Mouse (Mus musculus) embryonic facial prominence, embryonic 15.5 days (tissue): ENCODE results near the gene Prr7. TPM values are rescaled to one million over a fixed set of nuclear protein-coding genes. Genes with fewer than 3 reads are reported as not detected.
"Not testable (repeated sequence)": the region's sequence is repeated elsewhere in the genome, so short reads cannot be mapped to it uniquely, and the experiment has no call there.

Experiments
- ATAC-seq: fragments of 200-750 bp; cut with Nextera tagmentation; 2 replicates; pipeline ENCODE4 v1.8.0; 2017; ENCODE audit warnings: low read depth, moderate TSS enrichment; ENCODE audit not compliant: insufficient number of reproducible peaks, low FRiP score, low TSS enrichment
- H3K27ac ChIP-seq: fragments of 300-500 bp; sonication (generic); replicated peaks from 2 replicates; pipeline ENCODE4 v1.5.1; 2015; ENCODE audit warnings: mild to moderate bottlenecking, inconsistent platforms
- H3K27me3 ChIP-seq: fragments of 300-500 bp; sonication (generic); 2 replicates; pipeline ENCODE4 v1.6.1; 2015; ENCODE audit warnings: inconsistent platforms
- H3K36me3 ChIP-seq: fragments of 300-500 bp; sonication (generic); 2 replicates; pipeline ENCODE4 v1.6.1; 2015; ENCODE audit warnings: mild to moderate bottlenecking, inconsistent platforms
- H3K4me1 ChIP-seq: fragments of 300-500 bp; sonication (generic); 2 replicates; pipeline ENCODE4 v1.6.1; 2015; ENCODE audit warnings: inconsistent platforms
- H3K4me2 ChIP-seq: fragments of 300-500 bp; sonication (generic); replicated peaks from 2 replicates; pipeline ENCODE4 v1.6.1; 2015; ENCODE audit warnings: mild to moderate bottlenecking, inconsistent platforms
- H3K4me3 ChIP-seq: fragments of 300-500 bp; sonication (generic); replicated peaks from 2 replicates; pipeline ENCODE4 v1.5.1; 2015; ENCODE audit warnings: mild to moderate bottlenecking, inconsistent platforms
- H3K9ac ChIP-seq: fragments of 300-500 bp; sonication (generic); 2 replicates; pipeline ENCODE4 v1.6.1; 2015; ENCODE audit warnings: inconsistent platforms
- H3K9me3 ChIP-seq: fragments of 300-500 bp; sonication (generic); replicated peaks from 2 replicates; pipeline ENCODE4 v1.6.1; 2016; ENCODE audit warnings: inconsistent platforms
- WGBS: fragments of 180-500 bp; shearing (Covaris S2); methylation state at CpG from one replicate; pipeline ENCODE4 v1.1.7; 2015; 5-methylcytosine and 5-hydroxymethylcytosine counted together
- polyA plus RNA-seq: library from polyadenylated mRNA; unstranded; fragments of >200 nt; fragmentation: Nextera tagmentation; extraction: Ambion mirVana; gene quantifications from 2 replicates; pipeline ENCODE4 v1.2.1, GENCODE M21; 2015

Gene Prr7
- polyA plus RNA-seq, 1 experiment from 2014 or later, result 1.5 TPM

GRCm38 (mm10) chr13:55431889-55432685 is 32.0 kb upstream of the Prr7 start:
- Histone ChIP-seq H3K27ac (no peak overlapping the region), H3K9ac (no peak overlapping the region), H3K27me3 (no peaks in the 10 kb centered on the region), H3K36me3 (no peaks in the 10 kb centered on the region), H3K4me2 (no peak overlapping the region), H3K9me3 (no peaks in the 10 kb centered on the region), H3K4me3 (no peak overlapping the region), H3K4me1 (no peaks in the 10 kb centered on the region)
- ATAC-seq, result no peak
- WGBS, result 66% methylated on average over 10 of the region's 10 CpGs

- H3K9me3 ChIP-seq, H3K36me3 ChIP-seq, H3K27me3 ChIP-seq, H3K9ac ChIP-seq, ATAC-seq, H3K4me3 ChIP-seq, H3K27ac ChIP-seq, H3K4me2 ChIP-seq, H3K4me1 ChIP-seq: not testable (repeated sequence)
- 44% methylated on average over 15 of the region's 15 CpGs for WGBS
Measured at GRCm38 (mm10) chr13:55437111-55437629, 26.9 kb upstream of the Prr7 start.

GRCm38 (mm10) chr13:55443799-55444285 is 20.2 kb upstream of the Prr7 start:
- Histone ChIP-seq H3K9ac (peak overlapping the region; percentile 47), H3K4me3 (peak overlapping the region; percentile 70), H3K27ac (peak overlapping the region; percentile 96), H3K4me2 (peak overlapping the region; percentile 70), H3K4me1 (peaks cover 29% of the 10 kb centered on the region), H3K36me3 (no peaks in the 10 kb centered on the region; the same call in 1 of the 2 replicates), H3K9me3 (no peaks in the 10 kb centered on the region), H3K27me3 (no peaks in the 10 kb centered on the region)
- WGBS, result 33% methylated on average over 9 of the region's 9 CpGs
- no peak for ATAC-seq

- Histone ChIP-seq H3K27ac (peak overlapping the region; percentile 96), H3K9ac (peak overlapping the region; percentile 47), H3K9me3 (no peaks in the 10 kb centered on the region), H3K4me1 (peaks cover 29% of the 10 kb centered on the region), H3K4me2 (peak overlapping the region; percentile 70), H3K27me3 (no peaks in the 10 kb centered on the region), H3K36me3 (peaks cover 2% of the 10 kb centered on the region; the same call in 1 of the 2 replicates), H3K4me3 (peak overlapping the region; percentile 70)
- ATAC-seq, result peak; percentile 82
- WGBS, result 1% methylated on average over 33 of the region's 33 CpGs
Measured at GRCm38 (mm10) chr13:55444286-55444936, 19.7 kb upstream of the Prr7 start.

- WGBS, result under 1% methylated on average over 30 of the region's 35 CpGs
- no peaks in the 10 kb centered on the region for H3K9me3 ChIP-seq
- H3K36me3 ChIP-seq, result peaks cover 7% of the 10 kb centered on the region; the same call in 1 of the 2 replicates
- H3K4me3 ChIP-seq, result peak within 1 kb of the TSS; percentile 70
- peak within 1 kb of the TSS; percentile 94 for H3K9ac ChIP-seq
- peak; percentile 97 for ATAC-seq
- H3K27me3 ChIP-seq, result no peaks in the 10 kb centered on the region
- H3K4me2 ChIP-seq, result peak within 1 kb of the TSS; percentile 70
- peak within 1 kb of the TSS; percentile 96 for H3K27ac ChIP-seq
- peaks cover 29% of the 10 kb centered on the region for H3K4me1 ChIP-seq
Measured at GRCm38 (mm10) chr13:55444937-55445315, 19.1 kb upstream of the Prr7 start, which contains the start of gene Grk6. Gene Grk6, plus strand, starts transcription at chr13:55445072.

GRCm38 (mm10) chr13:55445361-55446091 is 18.5 kb upstream of the Prr7 start:
- H3K27me3 ChIP-seq, result no peaks in the 10 kb centered on the region
- peak overlapping the region; percentile 70 for H3K4me2 ChIP-seq
- H3K4me3 ChIP-seq, result peak overlapping the region; percentile 70
- peak overlapping the region; percentile 94 for H3K9ac ChIP-seq
- H3K9me3 ChIP-seq, result no peaks in the 10 kb centered on the region
- peaks cover 29% of the 10 kb centered on the region for H3K4me1 ChIP-seq
- H3K27ac ChIP-seq, result peak overlapping the region; percentile 96
- ATAC-seq, result no peak
- peaks cover 13% of the 10 kb centered on the region for H3K36me3 ChIP-seq
- under 1% methylated on average over 64 of the region's 66 CpGs for WGBS

GRCm38 (mm10) chr13:55446483-55447105 is 17.5 kb upstream of the Prr7 start:
- H3K9ac ChIP-seq, result peak overlapping the region; percentile 1; the same call in 1 of the 2 replicates
- peaks cover 24% of the 10 kb centered on the region for H3K36me3 ChIP-seq
- H3K9me3 ChIP-seq, result no peaks in the 10 kb centered on the region
- no peak overlapping the region for H3K27ac ChIP-seq
- WGBS, result 77% methylated on average over 6 of the region's 6 CpGs
- no peak for ATAC-seq
- peak overlapping the region; percentile 70 for H3K4me2 ChIP-seq
- peak overlapping the region; percentile 70 for H3K4me3 ChIP-seq
- peaks cover 29% of the 10 kb centered on the region for H3K4me1 ChIP-seq
- H3K27me3 ChIP-seq, result no peaks in the 10 kb centered on the region

- H3K4me2 ChIP-seq, result no peak overlapping the region
- H3K36me3 ChIP-seq, result peaks cover 33% of the 10 kb centered on the region
- H3K9me3 ChIP-seq, result no peaks in the 10 kb centered on the region
- ATAC-seq, result no peak
- no peak overlapping the region for H3K9ac ChIP-seq
- no peak overlapping the region for H3K27ac ChIP-seq
- 43% methylated on average over 3 of the region's 3 CpGs for WGBS
- H3K4me3 ChIP-seq, result no peak overlapping the region
- H3K27me3 ChIP-seq, result no peaks in the 10 kb centered on the region
- peaks cover 29% of the 10 kb centered on the region for H3K4me1 ChIP-seq
Measured at GRCm38 (mm10) chr13:55447543-55447943, 16.5 kb upstream of the Prr7 start.

- H3K9me3 ChIP-seq, result no peaks in the 10 kb centered on the region
- 89% methylated on average over 5 of the region's 5 CpGs for WGBS
- peaks cover 39% of the 10 kb centered on the region for H3K36me3 ChIP-seq
- no peak for ATAC-seq
- no peak overlapping the region for H3K9ac ChIP-seq
- H3K4me1 ChIP-seq, result peaks cover 29% of the 10 kb centered on the region
- H3K4me2 ChIP-seq, result no peak overlapping the region
- H3K27ac ChIP-seq, result no peak overlapping the region
- no peak overlapping the region for H3K4me3 ChIP-seq
- H3K27me3 ChIP-seq, result no peaks in the 10 kb centered on the region
Measured at GRCm38 (mm10) chr13:55448131-55448530, 15.9 kb upstream of the Prr7 start.

GRCm38 (mm10) chr13:55449205-55449604 is 14.9 kb upstream of the Prr7 start:
- Histone ChIP-seq H3K9ac (no peak overlapping the region), H3K27me3 (no peaks in the 10 kb centered on the region), H3K4me2 (no peak overlapping the region), H3K4me3 (no peak overlapping the region), H3K9me3 (no peaks in the 10 kb centered on the region), H3K27ac (no peak overlapping the region), H3K4me1 (peaks cover 23% of the 10 kb centered on the region), H3K36me3 (peaks cover 50% of the 10 kb centered on the region)
- no peak for ATAC-seq
- 89% methylated on average over 9 of the region's 9 CpGs for WGBS
